Comparison of ENCODE assay signal across 29 mouse cellular contexts in genomic region chr6:96057575-96058159, GRCm38 (mm10). TPM values are rescaled to one million over a fixed set of nuclear protein-coding genes. Genes with fewer than 3 reads are reported as not detected.
DNase-seq lines count a peak whose midpoint lies in the region; ATAC-seq lines count a peak whose summit lies in the region.
"Had no signal": no experiment of that assay in that cellular context is flagged by ENCODE, and none has a peak within 500 bp of the region (broad histone marks: within the 10 kb centered on the region; RNA-seq: fewer than 3 reads in every experiment).

No protein-coding gene starts in this region.

- peak; percentile 82 for ATAC-seq in lung, embryonic 16.5 days (ENCODE audit: low read depth)
- peak; percentile 47; the same call in 1 of the 2 replicates for ATAC-seq in stomach, embryonic 15.5 days (ENCODE audit: insufficient read depth, low FRiP score, low read depth)
- ATAC-seq: forebrain, embryonic 15.5 days; Patski had no signal

- no peaks in the 10 kb centered on the region for H3K4me1 ChIP-seq in lung, embryonic 16.5 days (replicated peaks; ENCODE audit: control insufficient read depth, insufficient read depth, low read length)
- H3K4me1 ChIP-seq in stomach, embryonic 15.5 days = no peaks in the 10 kb centered on the region
- H3K4me1 ChIP-seq: embryonic facial prominence, embryonic 10.5 days; embryonic facial prominence, embryonic 13.5 days; forebrain, embryonic 12.5 days; forebrain, embryonic 15.5 days; heart, embryonic 13.5 days had no signal

- H3K4me3 ChIP-seq in lung, embryonic 16.5 days (ENCODE audit: low read length) = no peak overlapping the region
- H3K4me3 ChIP-seq in stomach, embryonic 15.5 days (replicated peaks) = no peak overlapping the region
- H3K4me3 ChIP-seq: embryonic facial prominence, embryonic 10.5 days; embryonic facial prominence, embryonic 13.5 days; erythroblast, embryonic 14.5 days; forebrain, embryonic 12.5 days; forebrain, embryonic 15.5 days; heart, embryonic 13.5 days had no signal

- no peak overlapping the region for H3K9ac ChIP-seq in lung, embryonic 16.5 days (ENCODE audit: low read length)
- no peak overlapping the region for H3K9ac ChIP-seq in stomach, embryonic 15.5 days
- H3K9ac ChIP-seq: embryonic facial prominence, embryonic 13.5 days; forebrain, embryonic 12.5 days; forebrain, embryonic 15.5 days; heart, embryonic 13.5 days; hindbrain, embryonic 14.5 days had no signal

- no peaks in the 10 kb centered on the region for H3K27me3 ChIP-seq in lung, embryonic 16.5 days (ENCODE audit: control insufficient read depth, insufficient read depth, low read depth, low read length)
- H3K27me3 ChIP-seq in stomach, embryonic 15.5 days (replicated peaks) = no peaks in the 10 kb centered on the region
- H3K27me3 ChIP-seq: CH12.LX; embryonic facial prominence, embryonic 13.5 days; forebrain, embryonic 12.5 days; forebrain, embryonic 15.5 days; heart, embryonic 13.5 days had no signal

- H3K36me3 ChIP-seq in lung, embryonic 16.5 days (ENCODE audit: control insufficient read depth, insufficient read depth, low read length) = no peaks in the 10 kb centered on the region
- H3K36me3 ChIP-seq in stomach, embryonic 15.5 days = no peaks in the 10 kb centered on the region
- H3K36me3 ChIP-seq: embryonic facial prominence, embryonic 10.5 days; embryonic facial prominence, embryonic 13.5 days; forebrain, embryonic 12.5 days; forebrain, embryonic 15.5 days; G1E; heart, embryonic 13.5 days had no signal

- WGBS in lung, embryonic 16.5 days = 27% methylated on average over 5 of the region's 5 CpGs
- WGBS in stomach, embryonic 15.5 days = 38% methylated on average over 5 of the region's 5 CpGs

- H3K9me3 ChIP-seq in lung, embryonic 16.5 days (ENCODE audit: control insufficient read depth, low read length) = no peaks in the 10 kb centered on the region
- H3K9me3 ChIP-seq in stomach, embryonic 15.5 days = no peaks in the 10 kb centered on the region
- H3K9me3 ChIP-seq: embryonic facial prominence, embryonic 10.5 days; embryonic facial prominence, embryonic 13.5 days; forebrain, embryonic 12.5 days; forebrain, embryonic 15.5 days; heart, embryonic 13.5 days had no signal

- no peak overlapping the region for H3K27ac ChIP-seq in lung, embryonic 16.5 days (ENCODE audit: low read length)
- no peak overlapping the region for H3K27ac ChIP-seq in stomach, embryonic 15.5 days
- H3K27ac ChIP-seq: embryonic facial prominence, embryonic 10.5 days; embryonic facial prominence, embryonic 13.5 days; forebrain, embryonic 12.5 days; forebrain, embryonic 15.5 days; heart, embryonic 13.5 days; hindbrain, embryonic 14.5 days had no signal

- DNase-seq in layer of hippocampus, adult 9-11 months = peak; percentile 10
- DNase-seq in layer of hippocampus, adult 18-20 months (ENCODE audit: low spot score in 2 of 2) = no peak
- DNase-seq in lung, postnatal 14 days = no peak
- DNase-seq in adrenal gland, adult 2 months = no peak
- DNase-seq in thymus, adult 18-20 months = no peak
- DNase-seq: adrenal gland, postnatal 14 days; B cell, adult 2 months; cerebellum, adult 11 months; cerebellum, adult 2 months; cerebellum, postnatal 10 days; cerebellum, postnatal 36 days; embryo, embryonic 11 days; gastrocnemius, postnatal 25 days; heart, adult 18-20 months; heart, postnatal 14 days; heart, postnatal 4 days had no signal

- H3K4me2 ChIP-seq in lung, embryonic 16.5 days (ENCODE audit: low read depth, low read length) = no peak overlapping the region
- no peak overlapping the region for H3K4me2 ChIP-seq in stomach, embryonic 15.5 days
- H3K4me2 ChIP-seq: embryonic facial prominence, embryonic 13.5 days; forebrain, embryonic 12.5 days; forebrain, embryonic 15.5 days; heart, embryonic 13.5 days; hindbrain, embryonic 14.5 days had no signal

RNA-seq across cellular contexts. Expression of gene Fam19a1, which starts 55.3 kb away (rescaled TPM):
- 10 to 100 TPM; 54.3 to 73.8 TPM for total RNA-seq in layer of hippocampus, adult 18-20 months (2021)
- polyA plus RNA-seq in lung, embryonic 16.5 days (2015; fragmentation: Nextera tagmentation; extraction: Ambion mirVana) = 1.8 and 1.9 TPM in 2 replicates
- 7.5 and 8.2 TPM in 2 replicates for polyA plus RNA-seq in stomach, embryonic 15.5 days (2015; fragmentation: Nextera tagmentation; extraction: Ambion mirVana)
- 1 to 10 TPM; 1.5 to 2.9 TPM for total RNA-seq in adrenal gland, adult 2 months (2021)
- polyA plus RNA-seq in adrenal gland, adult 2 months (2012; rRNA removed) = 0.13 and 0.20 TPM in 2 replicates
- total RNA-seq: gastrocnemius, adult 8-10 months; gastrocnemius, postnatal 25 days; heart, adult 18-20 months had no signal
- polyA plus RNA-seq: erythroblast, embryonic 14.5 days; G1E; Patski had no signal
